ENCODE assay signal across 8 mouse cellular contexts in the genomic region with DNA sequence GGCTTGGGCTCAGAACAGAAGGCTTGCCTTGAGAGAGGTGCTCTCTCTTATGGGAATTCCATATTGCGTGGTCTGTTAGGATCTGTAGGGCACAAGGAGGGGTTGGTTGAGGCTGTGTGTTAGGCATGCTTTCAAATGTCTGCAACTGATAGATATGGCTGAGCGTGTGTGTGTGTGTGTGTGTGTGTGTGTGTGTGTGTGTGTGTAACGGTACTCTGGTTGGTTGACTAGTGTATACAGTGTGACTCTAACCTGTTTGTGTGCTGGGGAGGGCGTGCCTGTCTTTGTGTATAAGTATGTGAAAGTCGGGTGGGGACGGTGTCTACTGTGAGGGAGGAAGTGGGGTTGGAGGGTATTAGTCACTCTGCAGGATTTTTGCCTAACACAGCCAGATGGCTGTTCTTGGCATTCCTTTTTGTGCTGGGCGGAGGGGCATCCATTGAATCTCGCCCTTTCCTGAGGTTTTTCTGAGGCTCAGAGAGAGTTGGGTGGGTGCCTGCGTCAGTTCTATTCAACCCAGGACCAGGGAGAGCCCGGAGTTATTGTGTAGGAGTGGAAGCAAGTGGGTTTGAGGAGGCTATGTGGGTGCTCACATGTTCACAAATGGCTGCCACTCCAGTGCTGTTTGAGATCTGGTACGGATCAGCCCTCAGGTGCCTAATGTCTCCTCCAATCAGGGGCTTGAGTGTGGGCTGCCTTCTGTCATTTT. TPM values are rescaled to one million over a fixed set of nuclear protein-coding genes. Genes with fewer than 3 reads are reported as not detected.
A peak's percentile ranks its signal among the peaks of the same experiment; 100 is the strongest.
DNase-seq lines count a peak whose midpoint lies in the region; ATAC-seq and TF ChIP-seq lines count a peak whose summit lies in the region.

No protein-coding gene starts in this region.

- H3K4me3 ChIP-seq in cortical plate, adult 2 months (ENCODE audit: insufficient read depth, low read length) = peak overlapping the region; percentile 59
- peak overlapping the region; percentile 66 for H3K4me3 ChIP-seq in heart, embryonic 10.5 days
- peak overlapping the region; percentile 57 for H3K4me3 ChIP-seq in kidney, embryonic 15.5 days (replicated peaks)
- peak overlapping the region; percentile 49 for H3K4me3 ChIP-seq in limb, embryonic 14.5 days (replicated peaks; ENCODE audit: low read length)
- peak overlapping the region; percentile 71 for H3K4me3 ChIP-seq in midbrain, embryonic 15.5 days

- WGBS in heart, embryonic 10.5 days = 38% methylated on average over 11 of the region's 11 CpGs
- 32% methylated on average over 11 of the region's 11 CpGs for WGBS in kidney, embryonic 15.5 days
- 32% methylated on average over 11 of the region's 11 CpGs for WGBS in limb, embryonic 14.5 days
- WGBS in midbrain, embryonic 15.5 days = 24% methylated on average over 11 of the region's 11 CpGs

- no peak for TF ChIP-seq CTCF in cortical plate, adult 2 months (IDR thresholded peaks at IDR 0.05; ENCODE audit: extremely low read depth, insufficient read depth, low read length)

- peak overlapping the region; percentile 93 for H3K27ac ChIP-seq in cortical plate, adult 2 months (ENCODE audit: insufficient read depth, low read length)
- H3K27ac ChIP-seq in heart, embryonic 10.5 days = peak overlapping the region; percentile 87
- H3K27ac ChIP-seq in kidney, embryonic 15.5 days = peak overlapping the region; percentile 92
- peak overlapping the region; percentile 81 for H3K27ac ChIP-seq in limb, embryonic 14.5 days (replicated peaks; ENCODE audit: low read depth, low read length)
- H3K27ac ChIP-seq in midbrain, embryonic 15.5 days = peak overlapping the region; percentile 94

- peak overlapping the region; percentile 92 for H3K4me2 ChIP-seq in kidney, embryonic 15.5 days
- H3K4me2 ChIP-seq in limb, embryonic 14.5 days (replicated peaks; ENCODE audit: low read depth, low read length, severe bottlenecking) = peak overlapping the region; percentile 87
- H3K4me2 ChIP-seq in midbrain, embryonic 15.5 days = peak overlapping the region; percentile 83

- H3K9ac ChIP-seq in kidney, embryonic 15.5 days = peak overlapping the region; percentile 58
- peak overlapping the region; percentile 59 for H3K9ac ChIP-seq in limb, embryonic 14.5 days (ENCODE audit: low read depth, low read length, severe bottlenecking)
- peak overlapping the region; percentile 79 for H3K9ac ChIP-seq in midbrain, embryonic 15.5 days

- H3K27me3 ChIP-seq in heart, embryonic 10.5 days (ENCODE audit: insufficient read depth, poor library complexity, severe bottlenecking) = peaks cover 39% of the 10 kb centered on the region
- peaks cover 22% of the 10 kb centered on the region for H3K27me3 ChIP-seq in kidney, embryonic 15.5 days
- peaks cover 20% of the 10 kb centered on the region for H3K27me3 ChIP-seq in limb, embryonic 14.5 days (ENCODE audit: control insufficient read depth, insufficient read depth, low read length)
- peaks cover 4% of the 10 kb centered on the region; the same call in 1 of the 2 replicates for H3K27me3 ChIP-seq in midbrain, embryonic 15.5 days (replicated peaks)

- peak; percentile 64 for TF ChIP-seq POLR2A in cortical plate, adult 2 months (IDR thresholded peaks at IDR 0.05; ENCODE audit: extremely low read depth, insufficient read depth, low read length)
- TF ChIP-seq POLR2A in limb, embryonic 14.5 days (IDR thresholded peaks at IDR 0.05; ENCODE audit: borderline replicate concordance, extremely low read depth, insufficient read depth, insufficient read length) = no peak

- peaks cover 2% of the 10 kb centered on the region for H3K4me1 ChIP-seq in cortical plate, adult 2 months (ENCODE audit: control insufficient read depth, insufficient read depth, low read length)
- H3K4me1 ChIP-seq in heart, embryonic 10.5 days = peaks cover 39% of the 10 kb centered on the region
- peaks cover 53% of the 10 kb centered on the region for H3K4me1 ChIP-seq in kidney, embryonic 15.5 days
- H3K4me1 ChIP-seq in limb, embryonic 14.5 days (ENCODE audit: control insufficient read depth, insufficient read depth, low read length) = peaks cover 25% of the 10 kb centered on the region
- H3K4me1 ChIP-seq in midbrain, embryonic 15.5 days = peaks cover 45% of the 10 kb centered on the region

- intact Hi-C loops in gastrocnemius, postnatal 14 days (cut with DNase I; ENCODE audit: low total_unique reads) = no loop called here

- DNase-seq in gastrocnemius, postnatal 25 days = peak; percentile 70
- no peak for DNase-seq in gastrocnemius, postnatal 14 days
- peak; percentile 88 for DNase-seq in heart, embryonic 10.5 days (ENCODE audit: low spot score)
- peak; percentile 38 for DNase-seq in limb, embryonic 14.5 days (ENCODE audit: low spot score)
- peak; percentile 65 for DNase-seq in testis, postnatal 14 days (ENCODE audit: low spot score)

- no peaks in the 10 kb centered on the region for H3K9me3 ChIP-seq in heart, embryonic 10.5 days
- H3K9me3 ChIP-seq in kidney, embryonic 15.5 days (replicated peaks) = no peaks in the 10 kb centered on the region
- H3K9me3 ChIP-seq in limb, embryonic 14.5 days (ENCODE audit: control insufficient read depth, low read length) = no peaks in the 10 kb centered on the region
- no peaks in the 10 kb centered on the region for H3K9me3 ChIP-seq in midbrain, embryonic 15.5 days

- peaks cover 18% of the 10 kb centered on the region for H3K36me3 ChIP-seq in heart, embryonic 10.5 days
- H3K36me3 ChIP-seq in kidney, embryonic 15.5 days = peaks cover 23% of the 10 kb centered on the region
- H3K36me3 ChIP-seq in limb, embryonic 14.5 days (ENCODE audit: control insufficient read depth, insufficient read depth, low read length) = peaks cover 20% of the 10 kb centered on the region
- H3K36me3 ChIP-seq in midbrain, embryonic 15.5 days (replicated peaks) = peaks cover 14% of the 10 kb centered on the region; the same call in 1 of the 2 replicates

- peak; percentile 52 for ATAC-seq in kidney, embryonic 15.5 days (replicated peaks; ENCODE audit: low FRiP score)
- peak; percentile 56 for ATAC-seq in limb, embryonic 14.5 days (ENCODE audit: low FRiP score, low read depth)
- peak; percentile 61 for ATAC-seq in midbrain, embryonic 15.5 days (replicated peaks)

RNA-seq across cellular contexts. Expression of a gene that starts 0.8 kb away (rescaled TPM):
- total RNA-seq in gastrocnemius, postnatal 25 days (2021) = 10 to 100 TPM; 20.7 to 22.5 TPM
- total RNA-seq in gastrocnemius, postnatal 14 days (2021) = 10 to 100 TPM; 21.3 to 22.1 TPM
- 113 and 119 TPM in 2 replicates for polyA plus RNA-seq in cortical plate, adult 2 months (2012; rRNA removed)
- 11.8 and 13.4 TPM in 2 replicates for polyA plus RNA-seq in heart, embryonic 10.5 days (2016; fragmentation: Nextera tagmentation; extraction: Ambion mirVana)
- polyA plus RNA-seq in kidney, embryonic 15.5 days (2015; fragmentation: Nextera tagmentation; extraction: Ambion mirVana) = 20.2 and 24.4 TPM in 2 replicates
- polyA plus RNA-seq in limb, embryonic 14.5 days (2012; rRNA removed) = 44.9 and 48.0 TPM in 2 replicates
- 30.5 and 32.5 TPM in 2 replicates for polyA plus RNA-seq in limb, embryonic 14.5 days (2014; fragmentation: Nextera tagmentation; extraction: Ambion mirVana)
- 89.6 and 97.2 TPM in 2 replicates for polyA plus RNA-seq in midbrain, embryonic 15.5 days (2015; fragmentation: Nextera tagmentation; extraction: Ambion mirVana)

RNA-seq across cellular contexts. Expression of a gene that starts 2.6 kb away (rescaled TPM):
- 1 to 10 TPM; 5.4 to 5.9 TPM for total RNA-seq in gastrocnemius, postnatal 25 days (2021)
- total RNA-seq in gastrocnemius, postnatal 14 days (2021) = 10 to 100 TPM in 1 of 2 experiments, 1 to 10 TPM in 1; 9.8 to 10.9 TPM
- polyA plus RNA-seq in cortical plate, adult 2 months (2012; rRNA removed) = 7.5 and 8.8 TPM in 2 replicates
- polyA plus RNA-seq in heart, embryonic 10.5 days (2016; fragmentation: Nextera tagmentation; extraction: Ambion mirVana) = 0.34 and 0.55 TPM in 2 replicates
- polyA plus RNA-seq in kidney, embryonic 15.5 days (2015; fragmentation: Nextera tagmentation; extraction: Ambion mirVana) = 0.78 and 1.1 TPM in 2 replicates
- 0.85 and 0.99 TPM in 2 replicates for polyA plus RNA-seq in limb, embryonic 14.5 days (2012; rRNA removed)
- polyA plus RNA-seq in limb, embryonic 14.5 days (2014; fragmentation: Nextera tagmentation; extraction: Ambion mirVana) = 0.26 and 0.47 TPM in 2 replicates
- 3.2 and 4.1 TPM in 2 replicates for polyA plus RNA-seq in midbrain, embryonic 15.5 days (2015; fragmentation: Nextera tagmentation; extraction: Ambion mirVana)

RNA-seq across cellular contexts. Expression of a gene that starts 27.0 kb away (rescaled TPM):
- total RNA-seq in gastrocnemius, postnatal 25 days (2021) = 1 to 10 TPM; 5.4 to 6.3 TPM
- total RNA-seq in gastrocnemius, postnatal 14 days (2021) = 1 to 10 TPM; 7.3 to 9.5 TPM
- 6.8 and 9.1 TPM in 2 replicates for polyA plus RNA-seq in cortical plate, adult 2 months (2012; rRNA removed)
- polyA plus RNA-seq in heart, embryonic 10.5 days (2016; fragmentation: Nextera tagmentation; extraction: Ambion mirVana) = 3.3 and 6.3 TPM in 2 replicates
- polyA plus RNA-seq in kidney, embryonic 15.5 days (2015; fragmentation: Nextera tagmentation; extraction: Ambion mirVana) = 13.3 and 20.2 TPM in 2 replicates
- 20.5 and 22.9 TPM in 2 replicates for polyA plus RNA-seq in limb, embryonic 14.5 days (2012; rRNA removed)
- 31.1 and 33.1 TPM in 2 replicates for polyA plus RNA-seq in limb, embryonic 14.5 days (2014; fragmentation: Nextera tagmentation; extraction: Ambion mirVana)
- polyA plus RNA-seq in midbrain, embryonic 15.5 days (2015; fragmentation: Nextera tagmentation; extraction: Ambion mirVana) = 1.3 TPM in 2 replicates

RNA-seq across cellular contexts. Expression of a gene that starts 33.9 kb away (rescaled TPM):
- total RNA-seq in gastrocnemius, postnatal 25 days (2021) = 10 to 100 TPM; 19.2 to 22.9 TPM
- total RNA-seq in gastrocnemius, postnatal 14 days (2021) = 10 to 100 TPM; 26.8 to 29.0 TPM
- 39.3 and 40.1 TPM in 2 replicates for polyA plus RNA-seq in cortical plate, adult 2 months (2012; rRNA removed)
- polyA plus RNA-seq in heart, embryonic 10.5 days (2016; fragmentation: Nextera tagmentation; extraction: Ambion mirVana) = 47.5 and 61.4 TPM in 2 replicates
- polyA plus RNA-seq in kidney, embryonic 15.5 days (2015; fragmentation: Nextera tagmentation; extraction: Ambion mirVana) = 66.6 and 72.8 TPM in 2 replicates
- polyA plus RNA-seq in limb, embryonic 14.5 days (2012; rRNA removed) = 87.0 and 123 TPM in 2 replicates
- 64.7 and 75.6 TPM in 2 replicates for polyA plus RNA-seq in limb, embryonic 14.5 days (2014; fragmentation: Nextera tagmentation; extraction: Ambion mirVana)
- polyA plus RNA-seq in midbrain, embryonic 15.5 days (2015; fragmentation: Nextera tagmentation; extraction: Ambion mirVana) = 25.2 and 28.6 TPM in 2 replicates

RNA-seq across cellular contexts. Expression of a gene that starts 41.8 kb away (rescaled TPM):
- 10 to 100 TPM; 32.8 to 36.4 TPM for total RNA-seq in gastrocnemius, postnatal 25 days (2021)
- total RNA-seq in gastrocnemius, postnatal 14 days (2021) = 10 to 100 TPM; 32.9 to 35.4 TPM
- 68.3 and 70.8 TPM in 2 replicates for polyA plus RNA-seq in cortical plate, adult 2 months (2012; rRNA removed)
- 63.8 and 66.3 TPM in 2 replicates for polyA plus RNA-seq in heart, embryonic 10.5 days (2016; fragmentation: Nextera tagmentation; extraction: Ambion mirVana)
- 71.9 and 73.5 TPM in 2 replicates for polyA plus RNA-seq in kidney, embryonic 15.5 days (2015; fragmentation: Nextera tagmentation; extraction: Ambion mirVana)
- polyA plus RNA-seq in limb, embryonic 14.5 days (2012; rRNA removed) = 67.6 and 78.9 TPM in 2 replicates
- 55.0 and 61.3 TPM in 2 replicates for polyA plus RNA-seq in limb, embryonic 14.5 days (2014; fragmentation: Nextera tagmentation; extraction: Ambion mirVana)
- polyA plus RNA-seq in midbrain, embryonic 15.5 days (2015; fragmentation: Nextera tagmentation; extraction: Ambion mirVana) = 86.9 and 88.0 TPM in 2 replicates
